Mouse (Mus musculus) heart, embryonic 16.5 days (tissue): Measurements from ENCODE around the gene Gm9970. TPM values are rescaled to one million over a fixed set of nuclear protein-coding genes. Genes with fewer than 3 reads are reported as not detected.
A peak's percentile ranks its signal among the peaks of the same experiment; 100 is the strongest.

Source experiments
- ATAC-seq: fragments of 200-750 bp; cut with Nextera tagmentation; replicated peaks from 2 replicates; pipeline ENCODE4 v1.8.0; 2017; ENCODE audit warnings: moderate number of reproducible peaks; ENCODE audit not compliant: insufficient read depth, low FRiP score; ENCODE audit errors: extremely low read depth
- H3K27ac ChIP-seq: fragments of 300-500 bp; sonication (generic); 2 replicates; pipeline ENCODE4 v1.5.1; 2014; ENCODE audit warnings: mild to moderate bottlenecking, low read length, control low read depth, moderate library complexity
- H3K27me3 ChIP-seq: fragments of 300-500 bp; sonication (generic); 2 replicates; pipeline ENCODE4 v1.6.1; 2014; ENCODE audit warnings: low read length, mixed read lengths; ENCODE audit not compliant: control insufficient read depth, insufficient read depth
- H3K36me3 ChIP-seq: fragments of 300-500 bp; sonication (generic); 2 replicates; pipeline ENCODE4 v1.6.1; 2014; ENCODE audit not compliant: control insufficient read depth, insufficient read depth
- H3K4me1 ChIP-seq: fragments of 300-500 bp; sonication (generic); 2 replicates; pipeline ENCODE4 v1.6.1; 2014; ENCODE audit warnings: low read length, mixed read lengths; ENCODE audit not compliant: control insufficient read depth, insufficient read depth
- H3K4me2 ChIP-seq: fragments of 300-500 bp; sonication (generic); 2 replicates; pipeline ENCODE4 v1.6.1; 2014; ENCODE audit warnings: low read depth, mild to moderate bottlenecking, control low read depth, low read length
- H3K4me3 ChIP-seq: fragments of 300-500 bp; sonication (generic); 2 replicates; pipeline ENCODE4 v1.5.1; 2014; ENCODE audit warnings: mild to moderate bottlenecking, control low read depth, low read length
- H3K9ac ChIP-seq: fragments of 300-500 bp; sonication (generic); 2 replicates; pipeline ENCODE4 v1.6.1; 2014; ENCODE audit warnings: low read length, control low read depth
- H3K9me3 ChIP-seq: fragments of 300-500 bp; sonication (generic); replicated peaks from 2 replicates; pipeline ENCODE4 v1.6.1; 2016; ENCODE audit warnings: low read length; ENCODE audit not compliant: control insufficient read depth
- WGBS: fragments of 180-500 bp; shearing (Covaris S2); extraction: QIAGEN DNeasy Blood & Tissue Kit; methylation state at CpG from one replicate; pipeline ENCODE4 v1.1.7; 2014; 5-methylcytosine and 5-hydroxymethylcytosine counted together
- polyA plus RNA-seq: library from polyadenylated mRNA; unstranded; fragments of >200 nt; fragmentation: Nextera tagmentation; extraction: Ambion mirVana; gene quantifications from 2 replicates; pipeline ENCODE4 v1.2.1, GENCODE M21; 2015

The Gm9970 gene
- polyA plus RNA-seq, 1 experiment from 2014 or later = 0.29 TPM

DNA sequence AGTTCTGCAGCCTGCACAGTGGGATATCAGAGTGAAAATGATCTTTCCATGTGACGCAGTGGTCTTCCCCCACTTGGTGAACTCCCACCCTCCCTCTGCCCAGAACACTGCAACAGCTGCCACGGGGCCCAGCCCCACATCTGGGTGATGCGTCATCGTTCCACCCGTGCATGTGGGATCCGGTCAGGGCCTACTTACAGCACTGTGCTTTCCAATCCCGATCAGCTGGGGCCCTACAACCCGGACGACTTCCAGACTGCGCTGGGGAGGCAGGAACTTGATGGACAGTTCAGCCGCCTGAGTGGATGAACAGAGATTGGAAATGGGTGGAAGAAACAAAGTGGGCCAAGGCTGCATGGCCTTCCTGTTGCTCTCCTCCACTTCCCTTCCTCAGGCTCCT, 16.6 kb upstream of the Gm9970 start:
- 83% methylated on average over 11 of the region's 11 CpGs for WGBS

DNA sequence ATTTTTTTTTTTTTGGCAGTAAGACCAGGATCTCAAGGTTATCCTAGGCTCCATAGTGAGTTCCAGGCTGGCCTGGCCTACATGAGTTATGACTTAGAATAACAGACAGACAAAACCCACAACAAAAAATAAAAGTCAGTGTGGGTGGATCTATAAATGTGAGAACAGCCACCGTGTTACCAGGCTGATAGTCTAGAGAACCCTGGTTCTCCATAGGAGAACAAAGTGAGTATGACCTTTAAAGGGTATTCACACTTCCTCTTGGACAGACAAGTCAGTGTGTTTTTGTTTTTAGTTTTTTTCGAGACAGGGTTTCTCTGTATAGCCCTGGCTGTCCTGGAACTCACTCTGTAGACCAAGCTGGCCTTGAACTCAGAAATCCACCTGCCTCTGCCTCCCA, 14.9 kb upstream of the Gm9970 start:
- no peak overlapping the region for H3K4me2 ChIP-seq
- WGBS = 75% methylated on average over 2 of the region's 2 CpGs

More for the DNA sequence above, 16.6 kb upstream of the Gm9970 start:
- Histone ChIP-seq H3K4me1 (0 out of 2 replicates have a peak, but pooled peaks cover 4% of the 10 kb centered on the region), H3K27ac (no peak overlapping the region), H3K9me3 (no peaks in the 10 kb centered on the region), H3K9ac (no peak overlapping the region), H3K27me3 (no peaks in the 10 kb centered on the region), H3K4me2 (no peak overlapping the region), H3K4me3 (no peak overlapping the region), H3K36me3 (peaks cover 8% of the 10 kb centered on the region)
- ATAC-seq = no peak

DNA sequence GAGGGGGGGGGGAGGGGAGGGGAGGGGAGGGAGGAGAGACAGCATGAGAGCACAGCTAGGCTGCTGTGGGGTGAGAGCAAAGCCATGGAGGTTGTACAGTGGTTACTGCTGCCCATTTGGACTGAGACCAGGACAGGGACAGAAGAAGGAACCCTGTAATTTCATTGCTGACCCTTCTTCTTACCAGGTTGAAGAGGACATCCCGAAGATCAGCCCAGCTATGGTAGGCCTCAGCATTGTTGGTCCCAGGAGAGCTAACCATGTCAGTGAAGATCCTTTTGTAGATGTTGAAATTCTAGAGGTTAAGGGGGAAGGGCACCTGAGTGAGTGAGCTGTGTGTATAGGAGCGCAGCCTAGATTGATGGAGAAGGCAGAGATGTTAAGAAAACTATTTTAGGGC, 14.3 kb upstream of the Gm9970 start:
- Histone ChIP-seq H3K9ac (no peak overlapping the region), H3K9me3 (no peaks in the 10 kb centered on the region), H3K4me2 (no peak overlapping the region), H3K27ac (no peak overlapping the region), H3K36me3 (peaks cover 20% of the 10 kb centered on the region), H3K4me1 (peaks cover 10% of the 10 kb centered on the region), H3K4me3 (no peak overlapping the region), H3K27me3 (no peaks in the 10 kb centered on the region)
- no peak for ATAC-seq
- 98% methylated on average over 2 of the region's 2 CpGs for WGBS

More for the DNA sequence above, 14.9 kb upstream of the Gm9970 start:
- Histone ChIP-seq H3K9me3 (no peaks in the 10 kb centered on the region), H3K4me3 (no peak overlapping the region), H3K36me3 (peaks cover 14% of the 10 kb centered on the region), H3K4me1 (peaks cover 9% of the 10 kb centered on the region), H3K9ac (no peak overlapping the region), H3K27me3 (no peaks in the 10 kb centered on the region), H3K27ac (no peak overlapping the region)
- ATAC-seq = no peak

DNA sequence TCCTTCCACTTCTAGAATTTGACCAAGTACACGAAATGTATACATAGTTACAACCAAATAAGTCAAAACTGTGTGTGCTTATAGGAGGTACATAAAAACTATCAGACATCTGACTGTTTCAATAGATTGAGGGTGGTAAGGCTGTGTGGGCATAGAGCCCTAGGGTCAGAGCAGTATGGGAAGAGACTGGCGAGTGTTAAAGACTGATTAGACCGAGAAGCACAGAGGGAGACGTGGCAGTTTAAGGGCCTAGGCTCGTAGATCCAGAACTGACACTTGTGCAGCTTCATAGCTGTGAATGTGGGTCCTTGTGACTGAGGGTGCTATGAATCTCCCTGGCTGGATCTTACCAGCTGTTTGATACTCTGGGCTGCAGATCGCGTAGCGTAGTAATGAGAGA, 13.9 kb upstream of the Gm9970 start:
- no peak for ATAC-seq
- Histone ChIP-seq H3K36me3 (peaks cover 25% of the 10 kb centered on the region), H3K4me1 (peaks cover 10% of the 10 kb centered on the region), H3K27ac (0 out of 2 replicates have a peak overlapping the region, but pooled peaks have one; percentile 38), H3K4me2 (no peak overlapping the region), H3K9ac (no peak overlapping the region), H3K27me3 (no peaks in the 10 kb centered on the region), H3K9me3 (no peaks in the 10 kb centered on the region), H3K4me3 (no peak overlapping the region)
- WGBS = 78% methylated on average over 8 of the region's 8 CpGs

DNA sequence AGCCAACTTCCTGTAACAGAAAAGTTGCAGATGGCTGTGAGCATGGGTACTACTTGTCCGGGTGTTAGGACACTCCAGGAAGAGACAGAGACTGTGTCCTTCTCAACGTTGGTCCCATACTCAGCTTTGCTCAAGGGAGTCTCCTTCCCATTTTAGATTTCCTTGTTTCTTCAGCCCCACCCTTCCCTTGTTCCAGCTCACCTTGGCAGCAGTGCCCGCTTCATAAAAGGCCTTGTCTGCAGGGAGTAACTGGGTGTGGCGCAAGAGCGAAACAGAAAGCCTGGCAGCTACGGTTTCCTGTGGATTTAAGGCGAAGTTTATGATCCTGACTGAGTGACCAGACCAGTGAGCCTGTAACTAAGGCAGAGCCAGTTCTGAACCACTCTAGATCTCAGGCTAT, 13.4 kb upstream of the Gm9970 start:
- Histone ChIP-seq H3K27me3 (no peaks in the 10 kb centered on the region), H3K4me2 (no peak overlapping the region), H3K4me1 (peaks cover 11% of the 10 kb centered on the region), H3K27ac (peak overlapping the region; percentile 49; the same call in 1 of the 2 replicates), H3K9ac (no peak overlapping the region), H3K36me3 (peaks cover 27% of the 10 kb centered on the region), H3K4me3 (no peak overlapping the region), H3K9me3 (no peaks in the 10 kb centered on the region)
- no peak for ATAC-seq
- 66% methylated on average over 7 of the region's 7 CpGs for WGBS

DNA sequence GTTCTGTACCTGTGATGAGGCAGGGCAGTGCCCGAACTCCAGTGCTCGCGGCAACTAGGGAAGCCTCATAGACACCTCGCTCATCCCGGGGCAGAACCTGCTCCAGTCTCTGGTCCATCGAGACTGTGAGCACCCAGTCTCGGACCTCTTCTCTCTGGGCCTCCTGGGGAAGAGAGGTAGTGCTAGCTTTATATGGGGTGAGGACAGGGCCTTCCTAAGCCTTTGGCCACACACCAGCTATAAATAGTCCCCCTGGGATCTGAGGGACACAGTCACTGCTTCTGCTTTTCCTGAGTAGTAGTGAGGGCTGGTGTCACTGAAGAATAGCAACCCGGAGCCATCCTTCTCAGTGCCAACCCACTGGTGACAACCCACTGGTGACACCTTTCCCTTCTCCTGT, 12.8 kb upstream of the Gm9970 start:
- 69% methylated on average over 8 of the region's 8 CpGs for whole genome bisulfite sequencing
- Histone ChIP-seq H3K27me3 (no peaks in the 10 kb centered on the region), H3K4me2 (no peak overlapping the region), H3K9ac (no peak overlapping the region), H3K4me1 (peaks cover 12% of the 10 kb centered on the region), H3K4me3 (no peak overlapping the region), H3K36me3 (peaks cover 32% of the 10 kb centered on the region), H3K27ac (peak overlapping the region; percentile 49; the same call in 1 of the 2 replicates), H3K9me3 (no peaks in the 10 kb centered on the region)
- ATAC-seq = no peak

DNA sequence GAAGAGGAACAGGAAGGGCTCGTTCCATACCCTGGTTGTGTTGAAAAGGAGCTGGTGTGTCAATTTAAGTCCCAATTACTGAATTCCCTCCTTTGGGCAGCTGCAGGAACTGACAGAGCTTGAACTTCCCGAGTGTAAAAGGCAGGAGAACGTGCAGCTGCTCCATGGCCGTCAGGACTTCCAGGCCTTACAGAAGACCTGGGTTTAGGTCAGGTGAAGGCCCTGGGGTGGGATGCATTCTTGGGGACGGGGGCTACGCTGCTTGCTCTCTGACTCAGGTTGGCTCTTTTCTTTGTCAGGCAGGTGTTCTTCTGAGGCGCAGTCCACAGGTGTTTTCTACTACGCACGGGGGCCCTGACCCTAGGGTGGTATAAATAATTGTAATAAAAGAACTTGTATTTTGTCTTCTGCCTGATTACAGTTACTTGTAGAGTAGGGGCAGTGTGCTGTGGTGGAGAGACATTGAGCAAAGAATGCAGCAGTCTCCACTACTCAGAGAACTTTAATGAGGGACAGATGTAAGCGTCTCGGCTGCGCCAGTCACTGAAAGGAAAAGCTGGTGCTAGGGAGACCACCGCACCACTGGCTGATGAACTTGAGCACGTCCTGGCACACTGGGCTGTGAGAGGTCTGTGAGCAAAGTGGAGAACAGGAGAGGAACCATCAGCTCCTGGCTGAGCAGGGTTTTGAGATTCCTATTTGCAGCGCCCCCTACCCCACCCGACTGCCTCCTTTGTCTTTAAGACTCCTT, 11.9 kb upstream of the Gm9970 start:
- 82% methylated on average over 16 of the region's 16 CpGs for WGBS
- H3K9ac ChIP-seq = no peak overlapping the region
- no peak for ATAC-seq
- no peak overlapping the region for H3K4me3 ChIP-seq
- H3K4me1 ChIP-seq = peaks cover 12% of the 10 kb centered on the region
- H3K4me2 ChIP-seq = no peak overlapping the region
- no peaks in the 10 kb centered on the region for H3K27me3 ChIP-seq
- H3K36me3 ChIP-seq = peaks cover 38% of the 10 kb centered on the region
- H3K27ac ChIP-seq = no peak overlapping the region
- no peaks in the 10 kb centered on the region for H3K9me3 ChIP-seq

DNA sequence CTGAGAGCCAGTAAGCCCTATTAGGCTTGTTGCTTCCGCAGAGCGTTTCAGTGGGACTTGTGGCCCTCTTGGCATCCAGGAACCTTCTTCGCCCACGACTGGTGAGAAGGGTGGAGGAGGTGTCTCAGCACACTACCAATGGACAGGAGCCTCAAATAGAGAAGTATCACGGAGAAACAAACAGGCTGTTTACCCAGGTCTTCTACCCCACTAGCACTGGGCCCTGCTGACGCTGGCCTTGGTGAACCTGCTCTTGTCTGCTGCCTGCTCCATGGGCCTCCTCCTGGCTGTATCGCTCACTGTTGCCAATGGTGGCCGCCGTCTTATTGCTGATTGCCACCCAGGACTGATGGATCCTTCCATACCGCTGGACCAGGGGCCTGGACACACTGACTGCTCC, 11.1 kb upstream of the Gm9970 start:
- H3K36me3 ChIP-seq = peaks cover 46% of the 10 kb centered on the region
- no peak for ATAC-seq
- H3K9me3 ChIP-seq = no peaks in the 10 kb centered on the region
- WGBS = 63% methylated on average over 10 of the region's 10 CpGs
- H3K27me3 ChIP-seq = no peaks in the 10 kb centered on the region
- H3K27ac ChIP-seq = no peak overlapping the region
- H3K4me3 ChIP-seq = peak overlapping the region; percentile 42
- peak overlapping the region; percentile 63 for H3K4me2 ChIP-seq
- peak overlapping the region; percentile 58 for H3K9ac ChIP-seq
- H3K4me1 ChIP-seq = peaks cover 12% of the 10 kb centered on the region

DNA sequence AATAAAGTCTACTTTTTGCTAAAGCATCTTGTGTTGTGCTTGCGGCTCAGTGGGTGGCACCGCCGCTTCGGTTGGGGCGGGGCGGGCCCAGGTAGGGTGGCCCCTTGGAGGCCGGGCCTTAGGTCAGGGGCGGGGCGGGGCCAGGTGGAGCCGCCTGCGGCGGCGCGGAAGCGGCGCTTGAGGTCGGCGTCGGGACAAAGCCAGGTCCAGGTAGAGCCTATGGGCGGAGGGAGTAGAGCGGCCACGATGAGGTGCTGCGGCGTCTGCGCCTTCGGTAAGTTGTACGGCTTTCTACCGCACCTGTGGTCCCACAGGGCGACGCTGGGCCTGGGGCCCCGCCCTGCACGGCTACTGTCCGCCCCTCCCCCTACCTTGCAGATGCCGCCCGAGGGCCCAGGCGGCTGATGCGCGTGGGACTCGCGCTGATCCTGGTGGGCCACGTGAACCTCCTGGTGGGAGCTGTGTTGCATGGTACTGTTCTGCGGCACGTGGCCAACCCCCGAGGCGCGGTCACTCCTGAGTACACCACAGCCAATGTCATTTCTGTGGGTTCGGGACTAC, 10.6 kb upstream of the Gm9970 start, which contains the start of gene Krtcap3:
Gene Krtcap3 (plus strand): TSS at position 151 of the 561 bp plus-strand sequence.
- no peaks in the 10 kb centered on the region for H3K27me3 ChIP-seq
- WGBS = 29% methylated on average over 47 of the region's 47 CpGs
- peak within 1 kb of the TSS; percentile 42 for H3K4me3 ChIP-seq
- H3K36me3 ChIP-seq = peaks cover 47% of the 10 kb centered on the region
- H3K9ac ChIP-seq = peak within 1 kb of the TSS; percentile 58
- ATAC-seq = peak; percentile 57
- no peaks in the 10 kb centered on the region for H3K9me3 ChIP-seq
- H3K27ac ChIP-seq = no peak within 1 kb of the TSS
- peak within 1 kb of the TSS; percentile 63 for H3K4me2 ChIP-seq
- H3K4me1 ChIP-seq = peaks cover 12% of the 10 kb centered on the region
